Mouse (Mus musculus): ENCODE data around the gene Tie1. TPM values are rescaled to one million over a fixed set of nuclear protein-coding genes. Genes with fewer than 3 reads are reported as not detected.

Tie1 gene
- polyA plus RNA-seq, 1 experiment: 28.3 TPM

DNA sequence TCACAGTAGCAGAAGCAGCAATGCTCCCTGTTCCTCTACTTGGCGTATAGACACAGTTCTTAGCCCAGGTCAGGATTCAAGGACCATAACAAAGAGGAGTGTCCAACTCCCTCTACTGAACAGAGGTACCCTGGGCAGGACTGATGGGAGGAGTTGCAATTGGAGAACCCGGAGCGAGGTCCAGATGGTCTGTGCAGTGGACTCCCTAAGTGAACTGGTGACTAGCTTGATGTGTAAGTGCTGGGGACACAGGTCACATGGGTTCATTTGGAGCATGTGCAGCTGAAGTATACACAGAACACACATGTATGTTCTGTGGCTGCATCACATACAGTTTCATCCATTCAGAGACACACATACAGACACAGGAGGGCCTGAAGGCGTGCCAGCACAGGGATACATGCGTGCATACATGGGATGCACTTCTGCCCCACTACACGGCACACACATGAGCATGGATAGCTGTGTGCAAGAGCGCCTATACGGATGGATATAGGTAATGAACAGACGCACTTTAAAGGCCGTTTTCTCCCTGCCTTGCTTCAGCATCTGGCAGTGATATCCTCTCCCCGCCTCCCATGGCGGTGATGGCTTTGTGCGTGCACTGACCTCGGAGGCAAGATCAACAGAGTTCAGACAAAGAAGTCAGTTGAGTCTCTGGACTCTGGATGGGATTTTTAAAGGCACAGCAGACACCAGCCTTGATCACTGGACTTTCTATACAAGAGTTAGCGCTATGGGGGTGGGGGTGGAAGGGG is 12.9 kb downstream of the Tie1 start:
- H3K4me3 ChIP-seq (ENCODE audit: extremely low read depth, insufficient read depth, insufficient read length): no peak overlapping the region
- no peaks in the 10 kb centered on the region for H3K36me3 ChIP-seq (ENCODE audit: control insufficient read depth, insufficient read depth, low read length)
- H3K27ac ChIP-seq (ENCODE audit: insufficient read depth, low read length): no peak overlapping the region
- WGBS: 85% methylated on average over 15 of the region's 15 CpGs
- no peaks in the 10 kb centered on the region for H3K4me1 ChIP-seq (ENCODE audit: control insufficient read depth, insufficient read depth, insufficient read length)
- TF ChIP-seq CTCF (IDR thresholded peaks at IDR 0.05; ENCODE audit: extremely low read depth, insufficient read depth, insufficient read length, insufficient replicate concordance) (no peak), POLR2A (IDR thresholded peaks at IDR 0.05; ENCODE audit: low read depth, low read length) (no peak)
- no peaks in the 10 kb centered on the region for H3K27me3 ChIP-seq (ENCODE audit: control insufficient read depth, insufficient read depth, low read length)
- no peak for DNase-seq (ENCODE audit: low read depth in 1 of 2, low spot score in 2 of 2)

DNA sequence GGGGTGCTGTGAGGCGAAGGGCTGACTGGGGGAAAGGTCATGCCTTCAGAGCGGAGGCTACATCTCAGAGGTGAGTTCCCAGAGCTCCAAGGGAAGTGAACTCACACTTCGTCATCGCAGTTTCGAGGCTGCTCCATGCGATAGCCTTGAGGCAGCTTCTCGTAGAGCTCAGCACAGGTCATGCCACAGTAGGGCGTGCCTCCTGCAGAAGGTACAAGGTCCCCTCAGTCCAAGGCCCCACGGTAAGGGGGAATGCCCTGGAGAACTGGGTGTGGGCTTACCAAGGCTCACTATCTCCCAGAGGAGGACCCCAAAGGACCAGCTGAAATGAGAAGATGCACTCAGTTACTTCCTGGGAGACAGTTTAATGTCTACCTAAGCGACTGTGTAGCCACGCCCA is 17.2 kb downstream of the Tie1 start:
- TF ChIP-seq POLR2A (IDR thresholded peaks at IDR 0.05; ENCODE audit: low read depth, low read length) (no peak), CTCF (IDR thresholded peaks at IDR 0.05; ENCODE audit: extremely low read depth, insufficient read depth, insufficient read length, insufficient replicate concordance) (no peak)
- DNase-seq (ENCODE audit: low read depth in 1 of 2, low spot score in 2 of 2): no peak
- Histone ChIP-seq H3K27ac (ENCODE audit: insufficient read depth, low read length) (no peak overlapping the region), H3K27me3 (ENCODE audit: control insufficient read depth, insufficient read depth, low read length) (no peaks in the 10 kb centered on the region), H3K4me3 (ENCODE audit: extremely low read depth, insufficient read depth, insufficient read length) (no peak overlapping the region), H3K36me3 (ENCODE audit: control insufficient read depth, insufficient read depth, low read length) (no peaks in the 10 kb centered on the region), H3K4me1 (ENCODE audit: control insufficient read depth, insufficient read depth, insufficient read length) (no peaks in the 10 kb centered on the region)
- 91% methylated on average over 11 of the region's 11 CpGs for WGBS

DNA sequence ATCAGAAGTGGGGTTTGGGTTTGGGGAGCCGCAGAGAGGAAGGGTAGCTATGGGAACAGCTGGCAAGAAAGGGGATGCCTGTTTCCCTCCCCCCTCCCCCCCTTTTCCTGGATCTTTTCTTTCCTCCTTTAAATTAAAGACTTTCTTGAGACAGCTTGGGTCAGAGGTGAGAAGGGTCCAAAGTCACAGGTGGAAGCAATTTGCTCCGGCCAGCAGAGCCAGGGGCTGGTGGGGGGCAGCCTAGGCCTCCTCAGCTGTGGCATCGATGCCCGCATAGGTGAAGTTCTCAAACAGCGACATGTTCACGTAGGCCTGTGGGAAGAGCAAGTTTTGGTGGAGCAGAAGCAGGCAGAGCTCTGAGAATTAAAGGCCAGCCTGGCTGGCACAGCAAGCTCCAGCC is 18.6 kb downstream of the Tie1 start:
- Histone ChIP-seq H3K4me1 (ENCODE audit: control insufficient read depth, insufficient read depth, insufficient read length) (no peaks in the 10 kb centered on the region), H3K27ac (ENCODE audit: insufficient read depth, low read length) (no peak overlapping the region), H3K4me3 (ENCODE audit: extremely low read depth, insufficient read depth, insufficient read length) (no peak overlapping the region), H3K36me3 (ENCODE audit: control insufficient read depth, insufficient read depth, low read length) (no peaks in the 10 kb centered on the region), H3K27me3 (ENCODE audit: control insufficient read depth, insufficient read depth, low read length) (no peaks in the 10 kb centered on the region)
- WGBS: 85% methylated on average over 6 of the region's 6 CpGs
- TF ChIP-seq POLR2A (IDR thresholded peaks at IDR 0.05; ENCODE audit: low read depth, low read length): no peak
- no peak for TF ChIP-seq CTCF (IDR thresholded peaks at IDR 0.05; ENCODE audit: extremely low read depth, insufficient read depth, insufficient read length, insufficient replicate concordance)
- no peak for DNase-seq (ENCODE audit: low read depth in 1 of 2, low spot score in 2 of 2)

DNA sequence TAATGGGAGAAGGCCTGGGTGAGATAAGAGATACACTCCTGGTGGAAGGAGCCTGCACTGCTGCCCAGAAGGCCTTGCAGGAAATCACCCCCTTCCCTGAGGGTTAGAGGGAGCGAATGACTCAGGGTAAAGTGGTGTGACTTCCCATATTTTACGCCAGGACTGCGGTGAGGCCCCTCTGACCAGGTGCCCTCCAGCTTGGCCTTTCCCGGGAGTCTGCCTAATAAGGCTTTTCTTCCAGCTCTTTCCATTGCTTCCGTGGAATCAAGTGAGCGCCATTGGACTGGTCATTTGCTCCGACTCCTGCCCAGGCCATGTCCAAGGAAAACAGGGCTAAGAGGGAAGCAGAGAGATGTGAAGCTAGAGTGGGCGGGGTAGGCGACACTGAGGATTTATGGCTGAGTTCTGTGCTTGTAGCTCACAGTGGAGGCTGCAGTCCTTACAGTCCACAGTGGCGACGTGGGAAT is 24.1 kb downstream of the Tie1 start:
- Histone ChIP-seq H3K36me3 (ENCODE audit: control insufficient read depth, insufficient read depth, low read length) (no peaks in the 10 kb centered on the region), H3K27ac (ENCODE audit: insufficient read depth, low read length) (no peak overlapping the region), H3K27me3 (ENCODE audit: control insufficient read depth, insufficient read depth, low read length) (no peaks in the 10 kb centered on the region), H3K4me1 (ENCODE audit: control insufficient read depth, insufficient read depth, insufficient read length) (no peaks in the 10 kb centered on the region), H3K4me3 (ENCODE audit: extremely low read depth, insufficient read depth, insufficient read length) (no peak overlapping the region)
- TF ChIP-seq POLR2A (IDR thresholded peaks at IDR 0.05; ENCODE audit: low read depth, low read length): no peak
- no peak for TF ChIP-seq CTCF (IDR thresholded peaks at IDR 0.05; ENCODE audit: extremely low read depth, insufficient read depth, insufficient read length, insufficient replicate concordance)
- 35% methylated on average over 11 of the region's 11 CpGs for WGBS
- no peak for DNase-seq (ENCODE audit: low read depth in 1 of 2, low spot score in 2 of 2)

DNA sequence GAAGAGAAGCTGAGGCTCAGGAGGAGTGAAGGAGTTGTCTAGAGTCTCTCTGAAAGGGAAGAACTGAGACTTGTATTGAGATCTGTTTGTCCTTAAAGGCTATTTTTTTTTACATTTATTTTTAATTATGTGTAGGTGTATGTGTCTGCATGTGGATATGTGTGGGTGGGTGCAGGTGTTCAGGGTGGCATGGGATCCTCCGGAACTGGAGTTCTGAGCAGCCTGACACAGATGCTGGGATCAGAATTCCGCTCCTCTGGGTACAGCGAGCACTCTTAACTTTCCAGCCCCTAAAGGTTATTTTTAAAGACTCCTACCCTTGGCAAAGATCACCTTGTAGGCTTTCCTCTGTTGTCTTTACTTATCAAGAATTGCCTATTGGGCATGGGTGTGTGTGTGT is 24.9 kb downstream of the Tie1 start:
- no peak overlapping the region for H3K4me3 ChIP-seq (ENCODE audit: extremely low read depth, insufficient read depth, insufficient read length)
- DNase-seq (ENCODE audit: low read depth in 1 of 2, low spot score in 2 of 2): no peak
- TF ChIP-seq POLR2A (IDR thresholded peaks at IDR 0.05; ENCODE audit: low read depth, low read length): no peak
- no peak for TF ChIP-seq CTCF (IDR thresholded peaks at IDR 0.05; ENCODE audit: extremely low read depth, insufficient read depth, insufficient read length, insufficient replicate concordance)
- no peaks in the 10 kb centered on the region for H3K4me1 ChIP-seq (ENCODE audit: control insufficient read depth, insufficient read depth, insufficient read length)
- H3K36me3 ChIP-seq (ENCODE audit: control insufficient read depth, insufficient read depth, low read length): no peaks in the 10 kb centered on the region
- no peaks in the 10 kb centered on the region for H3K27me3 ChIP-seq (ENCODE audit: control insufficient read depth, insufficient read depth, low read length)
- WGBS: 97% methylated on average over 3 of the region's 3 CpGs
- no peak overlapping the region for H3K27ac ChIP-seq (ENCODE audit: insufficient read depth, low read length)

DNA sequence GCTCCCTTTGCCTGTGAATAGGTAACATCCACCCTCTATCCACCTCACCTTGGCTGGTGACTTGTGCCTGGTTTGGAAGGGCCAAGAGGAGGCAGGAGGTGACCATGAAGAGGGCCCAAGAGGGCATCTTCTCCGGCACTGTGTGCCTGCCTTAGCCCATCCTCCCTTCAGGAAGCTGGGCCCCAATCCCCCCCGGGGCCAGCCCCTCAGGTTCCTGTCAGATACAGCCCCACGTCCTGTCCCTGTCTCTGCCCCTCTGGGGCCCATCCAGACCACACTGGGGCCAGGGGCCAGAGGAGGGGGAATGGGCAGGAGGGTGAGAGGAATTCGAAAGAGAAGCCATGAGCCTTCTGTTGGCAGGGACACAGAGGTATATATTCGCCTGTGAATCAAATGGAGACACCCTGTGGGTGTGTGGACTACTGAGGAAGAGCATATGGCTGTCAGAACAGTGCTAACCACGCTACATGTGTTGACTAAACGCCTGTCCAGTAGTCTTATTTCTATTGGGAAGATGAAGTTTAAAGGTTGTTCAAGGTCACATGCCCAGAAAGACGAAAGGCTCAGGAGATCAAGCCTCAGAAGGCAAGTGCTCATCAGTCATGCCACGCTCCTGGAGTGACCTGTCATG is 32.4 kb downstream of the Tie1 start, which contains the start of gene Mpl:
Mpl (minus strand) TSS at position 169 of the 631 bp plus-strand sequence.
- Histone ChIP-seq H3K4me1 (ENCODE audit: control insufficient read depth, insufficient read depth, insufficient read length) (no peaks in the 10 kb centered on the region), H3K4me3 (ENCODE audit: extremely low read depth, insufficient read depth, insufficient read length) (no peak within 1 kb of the TSS), H3K36me3 (ENCODE audit: control insufficient read depth, insufficient read depth, low read length) (no peaks in the 10 kb centered on the region), H3K27ac (ENCODE audit: insufficient read depth, low read length) (no peak within 1 kb of the TSS), H3K27me3 (ENCODE audit: control insufficient read depth, insufficient read depth, low read length) (no peaks in the 10 kb centered on the region)
- WGBS: 36% methylated on average over 9 of the region's 9 CpGs
- no peak for DNase-seq (ENCODE audit: low read depth in 1 of 2, low spot score in 2 of 2)
- TF ChIP-seq POLR2A (IDR thresholded peaks at IDR 0.05; ENCODE audit: low read depth, low read length): no peak
- no peak for TF ChIP-seq CTCF (IDR thresholded peaks at IDR 0.05; ENCODE audit: extremely low read depth, insufficient read depth, insufficient read length, insufficient replicate concordance)
